In genomic region chr10:119452698-119453097, GRCm38 (mm10) we compare ENCODE assay signal across 9 mouse cellular contexts. TPM values are rescaled to one million over a fixed set of nuclear protein-coding genes. Genes with fewer than 3 reads are reported as not detected.
A peak's percentile ranks its signal among the peaks of the same experiment; 100 is the strongest.
DNase-seq lines count a peak whose midpoint lies in the region; ATAC-seq and TF ChIP-seq lines count a peak whose summit lies in the region.
"Had no signal": no experiment of that assay in that cellular context is flagged by ENCODE, and none has a peak within 500 bp of the region (broad histone marks: within the 10 kb centered on the region; RNA-seq: fewer than 3 reads in every experiment).

No protein-coding gene starts in this region.

- no peak for DNase-seq in layer of hippocampus, adult 2 months (ENCODE audit: low spot score in 2 of 2)
- DNase-seq in layer of hippocampus, adult 9-10 months (ENCODE audit: low spot score), result no peak
- no peak for DNase-seq in limb, embryonic 10.5 days (ENCODE audit: low spot score)
- DNase-seq in left cerebral cortex, postnatal 10 days (ENCODE audit: extremely low spot score in 1 of 2, low spot score in 2 of 2), result no peak
- no peak for DNase-seq in natural killer cell, adult 2 months (ENCODE audit: low spot score in 2 of 2)
- no peak for DNase-seq in left cerebral cortex, postnatal 36 days (ENCODE audit: low spot score in 2 of 2)

- H3K9me3 ChIP-seq in forebrain, embryonic 12.5 days, result no peaks in the 10 kb centered on the region
- H3K9me3 ChIP-seq in limb, embryonic 10.5 days (replicated peaks), result no peaks in the 10 kb centered on the region
- H3K9me3 ChIP-seq in neural tube, embryonic 12.5 days, result no peaks in the 10 kb centered on the region

- peaks cover 16% of the 10 kb centered on the region; the same call in 1 of the 2 replicates for H3K27me3 ChIP-seq in forebrain, embryonic 12.5 days
- H3K27me3 ChIP-seq in limb, embryonic 10.5 days (ENCODE audit: low read depth, poor library complexity, severe bottlenecking), result peaks cover 21% of the 10 kb centered on the region; the same call in 1 of the 2 replicates
- no peaks in the 10 kb centered on the region for H3K27me3 ChIP-seq in neural tube, embryonic 12.5 days (replicated peaks)
- H3K27me3 ChIP-seq: Patski had no signal

- H3K4me1 ChIP-seq in forebrain, embryonic 12.5 days, result peaks cover 16% of the 10 kb centered on the region
- peaks cover 32% of the 10 kb centered on the region for H3K4me1 ChIP-seq in limb, embryonic 10.5 days
- peaks cover 15% of the 10 kb centered on the region for H3K4me1 ChIP-seq in neural tube, embryonic 12.5 days

- H3K9ac ChIP-seq in forebrain, embryonic 12.5 days, result no peak overlapping the region; the same call in 1 of the 2 replicates
- no peak overlapping the region for H3K9ac ChIP-seq in neural tube, embryonic 12.5 days

- 46% methylated on average over 5 of the region's 5 CpGs for WGBS in forebrain, embryonic 12.5 days
- WGBS in limb, embryonic 10.5 days, result 41% methylated on average over 5 of the region's 5 CpGs
- WGBS in neural tube, embryonic 12.5 days, result 52% methylated on average over 5 of the region's 5 CpGs

- H3K27ac ChIP-seq in layer of hippocampus, adult 2 months, result no peak overlapping the region
- no peak overlapping the region for H3K27ac ChIP-seq in forebrain, embryonic 12.5 days
- peak overlapping the region; percentile 94; the same call in 1 of the 2 replicates for H3K27ac ChIP-seq in limb, embryonic 10.5 days
- H3K27ac ChIP-seq in neural tube, embryonic 12.5 days, result no peak overlapping the region

- peak overlapping the region; percentile 77 for H3K4me3 ChIP-seq in layer of hippocampus, adult 2 months
- peak overlapping the region; percentile 77 for H3K4me3 ChIP-seq in forebrain, embryonic 12.5 days (replicated peaks)
- H3K4me3 ChIP-seq in limb, embryonic 10.5 days, result peak overlapping the region; percentile 82
- peak overlapping the region; percentile 67; the same call in 1 of the 2 replicates for H3K4me3 ChIP-seq in neural tube, embryonic 12.5 days

- H3K36me3 ChIP-seq in forebrain, embryonic 12.5 days (replicated peaks), result no peaks in the 10 kb centered on the region
- H3K36me3 ChIP-seq in limb, embryonic 10.5 days, result no peaks in the 10 kb centered on the region
- H3K36me3 ChIP-seq in neural tube, embryonic 12.5 days, result no peaks in the 10 kb centered on the region

- no peak for TF ChIP-seq CTCF in layer of hippocampus, adult 2 months (conservative IDR thresholded peaks at IDR 0.05)

- peak overlapping the region; percentile 95 for H3K4me2 ChIP-seq in forebrain, embryonic 12.5 days
- H3K4me2 ChIP-seq in neural tube, embryonic 12.5 days (replicated peaks), result peak overlapping the region; percentile 94

- ATAC-seq in forebrain, embryonic 12.5 days (ENCODE audit: low FRiP score), result no peak
- no peak for ATAC-seq in neural tube, embryonic 12.5 days (ENCODE audit: low FRiP score, low read depth)

- intact Hi-C loops in left cerebral cortex, postnatal 10 days (cut with DNase I), result loop anchor here (5.0 to 10.0 kb wide), 3 partner anchors 185 to 322 kb away; partner anchors contain the start of gene Cand1
- intact Hi-C loops in left cerebral cortex, postnatal 36 days (cut with DNase I), result loop anchor here (5.0 to 10.0 kb wide), 2 partner anchors 155 to 192 kb away; no protein-coding TSS in a partner anchor

RNA-seq across cellular contexts. Expression of gene Grip1, which starts 0.9 kb away (rescaled TPM):
- total RNA-seq in layer of hippocampus, adult 2 months (2021), result 10 to 100 TPM; 27.6 to 28.9 TPM
- 12.5 and 12.9 TPM in 2 replicates for polyA plus RNA-seq in forebrain, embryonic 12.5 days (2016; fragmentation: Nextera tagmentation; extraction: Ambion mirVana)
- polyA plus RNA-seq in limb, embryonic 10.5 days (2016; fragmentation: Nextera tagmentation; extraction: Ambion mirVana), result 2.0 and 2.8 TPM in 2 replicates
- polyA plus RNA-seq in neural tube, embryonic 12.5 days (2016; fragmentation: Nextera tagmentation; extraction: Ambion mirVana), result 17.0 and 20.3 TPM in 2 replicates
- total RNA-seq in left cerebral cortex, postnatal 10 days (2021), result 10 to 100 TPM; 43.0 to 45.8 TPM
- 10 to 100 TPM; 17.7 to 22.7 TPM for total RNA-seq in left cerebral cortex, postnatal 36 days (2021)
